Mouse (Mus musculus): ENCODE data around the gene Spn.

GRCm38 (mm10) chr7:127162546-127162945, 24.9 kb upstream of the Spn start:
- no peak for TF ChIP-seq CTCF (conservative IDR thresholded peaks at IDR 0.05; ENCODE audit: low read length)
- no peak for TF ChIP-seq NANOG (IDR thresholded peaks at IDR 0.05; ENCODE audit: borderline replicate concordance, low read length)
- TF ChIP-seq POU5F1 (IDR thresholded peaks at IDR 0.05; ENCODE audit: borderline replicate concordance, low read length), result no peak

All from E14TG2a.4 (cell line).